Mouse (Mus musculus): ENCODE results near the gene Mrpl38. TPM values are rescaled to one million over a fixed set of nuclear protein-coding genes. Genes with fewer than 3 reads are reported as not detected.
A peak's percentile ranks its signal among the peaks of the same experiment; 100 is the strongest.

Mrpl38 gene
- total RNA-seq, 2 experiments from 2014 or later = 55.9 to 56.8 TPM

DNA sequence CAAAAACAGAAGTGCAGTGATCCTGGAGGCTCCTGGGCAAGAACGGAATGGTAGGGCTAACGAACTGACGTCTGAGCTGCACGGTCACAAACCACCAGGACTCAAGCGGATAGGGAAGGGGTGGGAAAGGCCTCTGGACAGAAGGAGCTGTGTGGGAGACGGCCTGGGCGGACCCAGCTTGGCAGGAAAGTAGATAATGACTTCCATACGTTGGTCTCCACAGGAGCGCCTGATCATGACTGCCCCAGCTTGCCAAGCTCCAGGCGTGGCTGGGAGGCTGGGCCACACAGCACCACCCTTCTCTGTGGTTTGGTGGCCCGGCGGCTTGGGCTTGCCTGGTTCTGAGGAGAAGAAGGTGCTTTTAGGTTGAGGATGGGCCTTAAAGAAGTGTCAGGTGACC lies 21.4 kb downstream of the Mrpl38 start:
- no peak for DNase-seq
- intact Hi-C loops (cut with DNase I) = no loop called here

- DNase-seq = no peak
- intact Hi-C loops (cut with DNase I) = loop anchor here (2.0 kb wide), 1 partner anchor 19 kb away; the partner anchor contains the start of gene Trim65
These were observed 27.0 kb downstream of the Mrpl38 start for GRCm38 (mm10) chr11:116111611-116112203.

DNA sequence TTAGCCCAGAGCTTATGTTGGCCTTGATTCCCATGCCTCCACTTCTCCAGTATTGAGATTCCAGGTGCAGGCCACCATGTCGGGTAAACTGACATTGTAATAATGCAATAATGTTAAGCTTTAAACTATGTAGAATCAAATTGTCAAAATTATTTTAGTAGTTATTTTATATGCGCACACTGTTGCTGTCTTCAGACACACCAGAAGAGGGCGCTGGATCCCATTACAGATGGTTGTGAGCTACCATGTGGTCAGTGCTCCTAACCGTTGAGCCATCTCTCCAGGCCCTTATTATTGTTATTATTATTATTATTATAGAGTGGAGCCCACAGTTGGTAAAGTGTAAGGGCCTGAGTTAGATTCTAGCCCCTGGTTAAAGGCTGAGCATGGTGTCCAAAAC lies 27.6 kb downstream of the Mrpl38 start:
- DNase-seq = no peak
- intact Hi-C loops (cut with DNase I) = loop anchor here (2.0 kb wide), 1 partner anchor 20 kb away; the partner anchor contains the start of gene Trim65

DNA sequence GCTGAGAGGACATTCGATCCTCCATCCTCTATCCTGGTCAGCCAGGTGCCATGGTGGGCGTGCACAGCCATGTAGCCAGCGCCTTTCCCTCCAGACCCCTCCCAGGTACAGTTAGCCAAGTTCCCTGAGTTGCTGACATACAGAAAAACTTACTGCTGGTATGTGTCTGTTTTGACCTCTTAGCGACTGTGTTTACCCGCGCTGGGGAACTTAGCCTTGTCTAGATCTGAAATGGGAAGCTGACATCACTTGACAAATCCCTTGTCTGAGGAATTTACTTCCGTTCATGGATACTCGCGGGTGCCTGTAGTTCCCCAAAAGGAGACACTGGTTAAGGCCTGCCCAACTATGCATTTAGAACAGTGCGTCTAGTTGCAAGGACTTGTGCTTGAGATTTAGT lies 28.1 kb downstream of the Mrpl38 start:
- no peak for DNase-seq
- intact Hi-C loops (cut with DNase I) = loop anchor here (1.0 to 2.0 kb wide), 2 partner anchors 20 to 23 kb away; partner anchors contain the start of gene Trim65

- intact Hi-C loops (cut with DNase I) = loop anchor here (1.0 to 2.0 kb wide), 2 partner anchors 21 to 23 kb away; partner anchors contain the start of gene Trim65
- DNase-seq = peak; percentile 89 to 91
These were observed 28.5 kb downstream of the Mrpl38 start for GRCm38 (mm10) chr11:116110131-116110530.

- peak; percentile 54 to 58 for DNase-seq
- intact Hi-C loops (cut with DNase I) = loop anchor here (1.0 to 2.0 kb wide), 2 partner anchors 21 to 22 kb away; partner anchors contain the start of gene Trim65
These were observed 29.1 kb downstream of the Mrpl38 start for GRCm38 (mm10) chr11:116109441-116110081.

GRCm38 (mm10) chr11:116108464-116109137 lies 30.1 kb downstream of the Mrpl38 start:
- intact Hi-C loops (cut with DNase I) = no loop called here
- DNase-seq = peak; percentile 85 to 87

DNA sequence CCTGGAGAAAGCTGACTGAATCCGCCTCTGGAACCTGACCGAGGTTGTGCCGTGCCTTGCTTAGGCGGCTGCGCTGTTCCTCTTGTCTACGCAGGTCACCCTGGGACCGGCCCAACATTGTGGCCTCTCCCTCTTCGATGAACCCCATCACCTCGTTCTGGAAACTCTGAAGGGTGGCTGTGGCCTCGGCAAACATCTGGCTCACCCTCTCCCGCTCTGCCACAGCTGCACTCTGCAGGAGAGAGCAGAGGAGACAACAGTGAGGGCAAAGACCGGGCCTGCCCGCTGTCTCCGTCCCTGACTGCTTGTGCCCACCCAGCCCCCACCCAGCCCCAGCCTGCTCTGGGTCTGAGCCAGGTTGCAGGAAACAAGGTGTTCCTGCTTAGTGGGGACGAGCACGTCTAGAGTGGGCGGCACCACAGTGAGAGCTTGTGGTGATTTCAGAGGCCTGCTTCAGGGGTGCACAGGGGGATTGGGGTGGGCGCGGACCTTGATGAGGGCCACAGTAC lies 30.8 kb downstream of the Mrpl38 start:
- no peak for DNase-seq
- intact Hi-C loops (cut with DNase I) = no loop called here

GRCm38 (mm10) chr11:116106963-116107776 lies 31.5 kb downstream of the Mrpl38 start:
- DNase-seq = peak; percentile 36 to 48
- intact Hi-C loops (cut with DNase I) = no loop called here

- no peak for DNase-seq
- intact Hi-C loops (cut with DNase I) = no loop called here
These were observed 32.3 kb downstream of the Mrpl38 start for GRCm38 (mm10) chr11:116106154-116106962.

GRCm38 (mm10) chr11:116105065-116105464 lies 33.6 kb downstream of the Mrpl38 start:
- intact Hi-C loops (cut with DNase I) = no loop called here
- DNase-seq = no peak

GRCm38 (mm10) chr11:116104006-116104646 lies 34.5 kb downstream of the Mrpl38 start:
- peak; percentile 83 to 86 for DNase-seq
- intact Hi-C loops (cut with DNase I) = no loop called here

- DNase-seq = peak; percentile 45 to 54
- intact Hi-C loops (cut with DNase I) = no loop called here
These were observed 35.1 kb downstream of the Mrpl38 start for GRCm38 (mm10) chr11:116103572-116103971.

DNA sequence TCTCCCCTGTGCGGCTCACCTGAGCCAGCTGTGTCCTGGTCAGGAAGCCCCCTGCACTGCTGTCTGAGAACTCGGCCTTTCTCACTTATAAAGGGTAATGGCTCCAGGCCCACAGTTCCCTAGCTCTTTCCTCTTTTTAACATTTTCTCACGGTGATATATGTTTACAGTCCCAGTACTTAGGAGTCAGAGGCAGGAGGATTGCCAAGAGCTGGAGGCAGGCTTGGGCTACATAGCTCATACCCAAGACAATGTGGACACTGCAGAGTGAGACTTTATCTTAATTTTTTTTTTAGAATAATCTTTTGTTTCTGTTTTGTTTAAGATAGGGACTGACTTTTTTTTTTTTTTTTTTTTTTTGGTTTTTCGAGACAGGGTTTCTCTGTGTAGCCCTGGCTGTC lies 36.2 kb downstream of the Mrpl38 start:
- intact Hi-C loops (cut with DNase I) = no loop called here
- DNase-seq = peak; percentile 56 to 62

DNA sequence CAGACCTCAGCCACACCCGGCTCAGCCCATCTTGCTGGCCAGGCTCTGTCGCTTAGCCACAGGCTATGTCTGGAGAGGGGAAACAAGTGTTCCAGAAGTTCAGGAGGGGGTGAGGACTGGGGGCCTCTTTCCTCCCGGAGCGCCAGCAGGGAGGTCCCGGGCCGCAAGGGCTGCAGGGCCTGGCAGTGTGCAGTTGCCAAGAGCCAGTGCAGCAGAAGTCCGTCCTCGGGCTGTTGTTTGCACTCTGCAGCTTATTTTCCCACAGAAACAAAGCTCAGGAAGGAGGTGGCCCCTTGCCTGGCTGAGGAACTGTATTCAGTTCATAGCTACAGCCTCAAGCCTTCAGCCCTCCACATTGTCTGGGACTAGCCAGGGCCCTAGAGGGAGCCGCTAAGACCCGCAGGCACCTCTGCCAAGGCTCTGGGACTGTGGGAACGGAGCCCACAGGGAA lies 36.7 kb downstream of the Mrpl38 start:
- peak; percentile 79 to 81 for DNase-seq
- intact Hi-C loops (cut with DNase I) = no loop called here

DNA sequence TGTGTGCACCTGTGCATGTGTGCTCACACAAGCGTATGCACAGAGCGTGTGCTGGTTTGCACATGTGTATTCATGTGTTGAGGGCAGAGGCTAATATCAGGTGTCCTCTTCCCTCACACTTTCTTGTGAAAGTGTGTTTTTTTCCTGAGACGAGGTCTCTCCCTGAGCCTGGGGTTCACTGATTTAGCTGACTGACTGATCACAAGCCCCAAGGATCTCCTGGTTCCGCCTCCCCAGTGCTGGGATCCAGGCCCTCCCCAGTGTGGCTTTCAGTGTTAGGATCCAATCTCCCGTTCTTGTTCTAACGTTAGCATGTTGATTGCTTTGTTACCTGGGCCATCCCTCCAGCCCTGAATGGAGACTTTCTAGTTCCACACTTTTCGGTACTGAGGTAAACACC lies 37.8 kb downstream of the Mrpl38 start:
- intact Hi-C loops (cut with DNase I) = no loop called here
- no peak for DNase-seq

GRCm38 (mm10) chr11:116100385-116100784 lies 38.3 kb downstream of the Mrpl38 start:
- peak; percentile 87 to 90 for DNase-seq
- intact Hi-C loops (cut with DNase I) = no loop called here

DNA sequence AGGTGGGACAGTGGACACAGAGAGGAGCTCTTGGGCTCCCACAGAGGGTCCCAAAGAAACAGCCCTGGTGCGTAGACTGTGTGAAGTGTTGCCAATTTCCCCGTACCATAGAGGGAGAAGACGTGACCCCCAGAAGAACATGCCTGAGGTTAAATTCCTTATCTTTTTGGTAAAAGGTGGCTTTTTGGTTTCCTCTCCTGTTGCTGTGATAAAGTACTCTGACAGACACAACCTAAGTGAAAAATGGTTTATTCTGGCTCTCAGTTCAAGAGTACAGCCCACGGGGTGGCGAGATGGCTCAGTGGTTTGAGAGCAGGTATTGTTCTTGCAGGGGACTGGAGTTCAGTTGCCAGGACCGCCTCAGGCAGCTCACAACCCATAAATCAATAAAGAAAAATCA lies 39.2 kb downstream of the Mrpl38 start:
- intact Hi-C loops (cut with DNase I) = no loop called here
- DNase-seq = no peak

All from heart, postnatal 10 days (tissue).